Mouse (Mus musculus) forebrain, embryonic 15.5 days (tissue): ENCODE results near the gene Fbxo39. TPM values are rescaled to one million over a fixed set of nuclear protein-coding genes. Genes with fewer than 3 reads are reported as not detected.
A peak's percentile ranks its signal among the peaks of the same experiment; 100 is the strongest.

Experiments
- ATAC-seq: fragments of 200-750 bp; cut with Nextera tagmentation; replicated peaks from 2 replicates; pipeline ENCODE4 v1.8.0; 2017; ENCODE audit warnings: mild to moderate bottlenecking, moderate TSS enrichment, moderate library complexity
- H3K27ac ChIP-seq: fragments of 300-500 bp; sonication (generic); replicated peaks from 2 replicates; pipeline ENCODE4 v1.5.1; 2015; ENCODE audit warnings: mild to moderate bottlenecking, inconsistent platforms
- H3K27me3 ChIP-seq: fragments of 300-500 bp; sonication (generic); 2 replicates; pipeline ENCODE4 v1.6.1; 2015; ENCODE audit warnings: inconsistent platforms
- H3K36me3 ChIP-seq: fragments of 300-500 bp; sonication (generic); 2 replicates; pipeline ENCODE4 v1.6.1; 2015; ENCODE audit warnings: mild to moderate bottlenecking, inconsistent platforms
- H3K4me1 ChIP-seq: fragments of 300-500 bp; sonication (generic); 2 replicates; pipeline ENCODE4 v1.6.1; 2015; ENCODE audit warnings: inconsistent platforms
- H3K4me2 ChIP-seq: fragments of 300-500 bp; sonication (generic); replicated peaks from 2 replicates; pipeline ENCODE4 v1.6.1; 2015; ENCODE audit warnings: mild to moderate bottlenecking, inconsistent platforms
- H3K4me3 ChIP-seq: fragments of 300-500 bp; sonication (generic); 2 replicates; pipeline ENCODE4 v1.5.1; 2015; ENCODE audit warnings: mild to moderate bottlenecking, inconsistent platforms
- H3K9ac ChIP-seq: fragments of 300-500 bp; sonication (generic); replicated peaks from 2 replicates; pipeline ENCODE4 v1.6.1; 2015; ENCODE audit warnings: mild to moderate bottlenecking, inconsistent platforms
- H3K9me3 ChIP-seq: fragments of 300-500 bp; sonication (generic); 2 replicates; pipeline ENCODE4 v1.6.1; 2016; ENCODE audit warnings: inconsistent platforms
- WGBS: fragments of 180-500 bp; shearing (Covaris S2); methylation state at CpG from one replicate; pipeline ENCODE4 v1.1.7; 2015; ENCODE audit warnings: mixed read lengths; 5-methylcytosine and 5-hydroxymethylcytosine counted together
- polyA plus RNA-seq: library from polyadenylated mRNA; unstranded; fragments of >200 nt; fragmentation: Nextera tagmentation; extraction: Ambion mirVana; gene quantifications from 2 replicates; pipeline ENCODE4 v1.2.1, GENCODE M21; 2015

Fbxo39 gene
- polyA plus RNA-seq: not detected in 2 replicates

- no peak for ATAC-seq
- Histone ChIP-seq H3K9ac (0 out of 2 replicates have a peak within 1 kb of the TSS, but pooled peaks have one; percentile 14), H3K4me2 (peak within 1 kb of the TSS; percentile 45), H3K4me1 (peaks cover 3% of the 10 kb centered on the region; the same call in 1 of the 2 replicates), H3K36me3 (no peaks in the 10 kb centered on the region), H3K9me3 (no peaks in the 10 kb centered on the region), H3K27me3 (peaks cover 16% of the 10 kb centered on the region), H3K4me3 (peak within 1 kb of the TSS; percentile 32), H3K27ac (no peak within 1 kb of the TSS)
- 11% methylated on average over 42 of the region's 42 CpGs for WGBS
Observed at GRCm38 (mm10) chr11:72314151-72314895, at the start of gene Fbxo39. Gene Fbxo39 (plus strand): TSS chr11:72314444.

GRCm38 (mm10) chr11:72265483-72265882 is 48.8 kb upstream of the Fbxo39 start:
- H3K27me3 ChIP-seq: peaks cover 25% of the 10 kb centered on the region
- no peak overlapping the region for H3K9ac ChIP-seq
- ATAC-seq: 0 out of 2 replicates have a peak, but pooled peaks have one; percentile 35
- WGBS: 8% methylated on average over 11 of the region's 11 CpGs
- H3K4me1 ChIP-seq: peaks cover 18% of the 10 kb centered on the region
- peak overlapping the region; percentile 82 for H3K4me2 ChIP-seq
- H3K27ac ChIP-seq: no peak overlapping the region
- no peaks in the 10 kb centered on the region for H3K9me3 ChIP-seq
- H3K36me3 ChIP-seq: no peaks in the 10 kb centered on the region
- H3K4me3 ChIP-seq: no peak overlapping the region

- H3K27me3 ChIP-seq: peaks cover 25% of the 10 kb centered on the region
- peak overlapping the region; percentile 82 for H3K4me2 ChIP-seq
- H3K4me1 ChIP-seq: peaks cover 18% of the 10 kb centered on the region
- no peaks in the 10 kb centered on the region for H3K36me3 ChIP-seq
- WGBS: 2% methylated on average over 44 of the region's 46 CpGs
- H3K4me3 ChIP-seq: peak overlapping the region; percentile 45
- H3K9me3 ChIP-seq: no peaks in the 10 kb centered on the region
- no peak overlapping the region for H3K27ac ChIP-seq
- peak; percentile 91 for ATAC-seq
- H3K9ac ChIP-seq: peak overlapping the region; percentile 45
Observed at GRCm38 (mm10) chr11:72266207-72266959, 47.9 kb upstream of the Fbxo39 start.

GRCm38 (mm10) chr11:72266960-72267560 is 47.2 kb upstream of the Fbxo39 start, which contains the start of gene Slc13a5:
Gene Slc13a5 (minus strand): TSS chr11:72267222.
- WGBS: 1% methylated on average over 36 of the region's 36 CpGs

GRCm38 (mm10) chr11:72271761-72272160 is 42.5 kb upstream of the Fbxo39 start:
- Histone ChIP-seq H3K27ac (no peak overlapping the region), H3K4me3 (no peak overlapping the region), H3K4me1 (peaks cover 3% of the 10 kb centered on the region), H3K4me2 (no peak overlapping the region), H3K36me3 (no peaks in the 10 kb centered on the region), H3K9ac (no peak overlapping the region), H3K27me3 (no peaks in the 10 kb centered on the region), H3K9me3 (no peaks in the 10 kb centered on the region)
- no peak for ATAC-seq
- 71% methylated on average over 1 of the region's 1 CpGs for WGBS

More at GRCm38 (mm10) chr11:72266960-72267560, 47.2 kb upstream of the Fbxo39 start, which contains the start of gene Slc13a5:
- peak within 1 kb of the TSS; percentile 45 for H3K4me3 ChIP-seq
- peaks cover 18% of the 10 kb centered on the region for H3K4me1 ChIP-seq
- no peaks in the 10 kb centered on the region for H3K9me3 ChIP-seq
- H3K36me3 ChIP-seq: no peaks in the 10 kb centered on the region
- peak within 1 kb of the TSS; percentile 45 for H3K9ac ChIP-seq
- H3K27ac ChIP-seq: no peak within 1 kb of the TSS
- peak within 1 kb of the TSS; percentile 82 for H3K4me2 ChIP-seq
- ATAC-seq: peak; percentile 26; the same call in 1 of the 2 replicates
- H3K27me3 ChIP-seq: peaks cover 25% of the 10 kb centered on the region

GRCm38 (mm10) chr11:72273341-72273740 is 40.9 kb upstream of the Fbxo39 start:
- no peak overlapping the region for H3K9ac ChIP-seq
- WGBS: 63% methylated on average over 3 of the region's 3 CpGs
- H3K27ac ChIP-seq: no peak overlapping the region
- no peaks in the 10 kb centered on the region for H3K4me1 ChIP-seq
- no peak overlapping the region for H3K4me2 ChIP-seq
- no peaks in the 10 kb centered on the region for H3K9me3 ChIP-seq
- no peaks in the 10 kb centered on the region for H3K27me3 ChIP-seq
- no peaks in the 10 kb centered on the region for H3K36me3 ChIP-seq
- H3K4me3 ChIP-seq: no peak overlapping the region
- no peak for ATAC-seq

GRCm38 (mm10) chr11:72281143-72281851 is 32.9 kb upstream of the Fbxo39 start:
- Histone ChIP-seq H3K4me2 (no peak overlapping the region), H3K27ac (no peak overlapping the region), H3K36me3 (no peaks in the 10 kb centered on the region), H3K4me1 (no peaks in the 10 kb centered on the region), H3K9ac (no peak overlapping the region), H3K4me3 (no peak overlapping the region), H3K9me3 (no peaks in the 10 kb centered on the region), H3K27me3 (no peaks in the 10 kb centered on the region)
- ATAC-seq: no peak
- 85% methylated on average over 5 of the region's 5 CpGs for WGBS

- no peak for ATAC-seq
- Histone ChIP-seq H3K4me2 (no peak overlapping the region), H3K9me3 (no peaks in the 10 kb centered on the region), H3K4me3 (no peak overlapping the region), H3K4me1 (no peaks in the 10 kb centered on the region), H3K27me3 (no peaks in the 10 kb centered on the region), H3K9ac (no peak overlapping the region), H3K36me3 (no peaks in the 10 kb centered on the region), H3K27ac (no peak overlapping the region)
- 15% methylated on average over 5 of the region's 5 CpGs for WGBS
Observed at GRCm38 (mm10) chr11:72281852-72282400, 32.3 kb upstream of the Fbxo39 start.

GRCm38 (mm10) chr11:72283486-72284224 is 30.6 kb upstream of the Fbxo39 start:
- Histone ChIP-seq H3K36me3 (no peaks in the 10 kb centered on the region), H3K4me3 (no peak overlapping the region), H3K27ac (no peak overlapping the region), H3K9ac (no peak overlapping the region), H3K4me2 (no peak overlapping the region), H3K9me3 (no peaks in the 10 kb centered on the region), H3K4me1 (no peaks in the 10 kb centered on the region), H3K27me3 (no peaks in the 10 kb centered on the region)
- ATAC-seq: no peak
- WGBS: 87% methylated on average over 16 of the region's 16 CpGs

GRCm38 (mm10) chr11:72284532-72285182 is 29.6 kb upstream of the Fbxo39 start:
- 84% methylated on average over 14 of the region's 14 CpGs for WGBS
- Histone ChIP-seq H3K9ac (no peak overlapping the region), H3K9me3 (no peaks in the 10 kb centered on the region), H3K27ac (no peak overlapping the region), H3K27me3 (no peaks in the 10 kb centered on the region), H3K4me3 (no peak overlapping the region), H3K4me1 (no peaks in the 10 kb centered on the region), H3K4me2 (no peak overlapping the region), H3K36me3 (no peaks in the 10 kb centered on the region)
- no peak for ATAC-seq
